Mouse (Mus musculus) MEL (cell line): ENCODE measurements around the gene Zcchc3.

Experiments used
- CHD2 ChIP-seq: IDR thresholded peaks from 2 replicates; pipeline ENCODE4 v1.6.1; 2011; ENCODE audit warnings: low read length, improper control_type of control experiment
- CTCF ChIP-seq, 3 experiments: IDR thresholded peaks in 2 of 3; conservative IDR thresholded peaks in 1 of 3; 2 replicates each; pipeline ENCODE4 v1.5.1; 2011 to 2012; ENCODE audit warnings: low read length in 3 of 3, low read depth in 2 of 3, mild to moderate bottlenecking in 2 of 3, improper control_type of control experiment in 1 of 3, inconsistent platforms in 1 of 3, mixed read lengths in 1 of 3, moderate library complexity in 1 of 3; ENCODE audit not compliant: control insufficient read depth in 1 of 3, insufficient read depth in 1 of 3, poor library complexity in 1 of 3, severe bottlenecking in 1 of 3
- USF1 ChIP-seq: IDR thresholded peaks from 2 replicates; pipeline ENCODE4 v1.6.1; 2014; ENCODE audit warnings: low read depth, mild to moderate bottlenecking, inconsistent platforms, low read length, improper control_type of control experiment, moderate library complexity

DNA sequence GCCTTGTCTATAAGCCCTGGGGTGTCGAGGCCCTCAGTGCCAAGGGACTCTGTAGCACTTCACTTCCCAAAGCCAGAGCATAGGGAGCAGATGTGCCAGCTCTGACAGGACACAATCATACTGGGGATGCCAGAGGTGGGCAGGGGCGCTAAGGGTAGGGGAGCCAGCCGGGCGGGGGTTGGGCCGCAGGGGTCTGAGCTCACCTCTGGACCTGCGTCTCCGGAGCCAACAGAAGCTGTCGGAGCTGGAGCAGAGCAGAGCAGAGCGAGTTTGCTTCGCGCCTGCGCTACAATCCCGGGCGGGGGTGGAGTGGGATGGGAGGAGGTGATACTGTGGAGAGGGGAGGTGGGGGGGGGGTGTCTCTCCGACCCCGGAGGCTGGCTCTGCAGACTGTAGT, 38.5 kb downstream of the Zcchc3 start, which contains the start of gene Nrsn2:
- TF ChIP-seq CTCF (IDR thresholded peaks at IDR 0.05 in 2 of 3, conservative IDR thresholded peaks at IDR 0.05 in 1 of 3; ENCODE audit: control insufficient read depth in 1 of 3, insufficient read depth in 1 of 3, low read depth in 2 of 3, low read length in 3 of 3, poor library complexity in 1 of 3, severe bottlenecking in 1 of 3) = no peak
- TF ChIP-seq CHD2 = no peak
- no peak for TF ChIP-seq USF1
